Mouse (Mus musculus) retina, embryonic 14.5 days (tissue): ENCODE results near the gene Cd5l.
"Not testable (repeated sequence)": the region's sequence is repeated elsewhere in the genome, so short reads cannot be mapped to it uniquely, and the experiment has no call there.

Experiments used
- DNase-seq: peaks from one replicate; pipeline ENCODE4 v3.0.0-alpha.2; 2015; ENCODE audit warnings: low spot score

Gene Cd5l

DNA sequence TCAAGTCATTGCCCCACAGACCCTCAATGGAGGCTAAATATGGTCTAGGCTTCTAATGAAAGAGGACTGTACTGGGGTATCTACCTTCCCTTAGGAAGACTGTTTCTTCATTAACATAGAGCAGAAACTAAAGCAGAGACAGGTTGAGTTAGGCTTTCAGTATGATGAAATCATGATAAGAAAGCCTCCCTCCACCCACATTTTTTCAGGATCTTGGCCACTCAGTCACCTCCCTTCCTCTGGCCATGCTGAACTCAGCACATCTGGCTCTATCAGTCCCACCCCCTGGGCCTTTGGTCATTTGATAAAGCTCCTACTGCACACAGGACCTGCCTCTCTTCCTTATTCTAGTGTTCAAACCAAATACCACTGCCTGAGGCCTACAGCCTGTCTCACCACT lies at the start of gene Cd5l:
TSS of gene Cd5l (plus strand) at position 301 of the 400 bp plus-strand sequence.
- no peak for DNase-seq

- DNase-seq: no peak
These were observed 47.8 kb upstream of the Cd5l start for GRCm38 (mm10) chr3:87309922-87310321.

DNA sequence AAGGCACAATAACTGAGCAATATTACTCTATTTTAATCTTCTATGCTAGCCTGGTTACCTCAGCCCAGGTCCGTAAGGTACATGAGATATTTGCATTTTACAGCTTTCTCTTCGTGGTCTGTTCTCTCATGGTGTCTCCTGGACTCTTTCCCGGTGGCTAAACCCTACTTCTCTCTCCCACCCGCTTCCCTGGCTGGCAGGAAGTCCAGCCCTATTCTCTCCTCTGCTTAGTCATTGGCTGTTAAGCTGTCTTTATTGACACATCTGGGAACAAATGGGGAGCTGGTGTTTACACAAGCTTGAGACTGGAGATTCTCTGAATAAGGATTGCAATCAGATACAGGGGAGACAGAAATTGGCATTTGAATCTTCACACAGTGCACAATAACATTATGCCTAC lies 35.1 kb upstream of the Cd5l start:
- DNase-seq: no peak

DNA sequence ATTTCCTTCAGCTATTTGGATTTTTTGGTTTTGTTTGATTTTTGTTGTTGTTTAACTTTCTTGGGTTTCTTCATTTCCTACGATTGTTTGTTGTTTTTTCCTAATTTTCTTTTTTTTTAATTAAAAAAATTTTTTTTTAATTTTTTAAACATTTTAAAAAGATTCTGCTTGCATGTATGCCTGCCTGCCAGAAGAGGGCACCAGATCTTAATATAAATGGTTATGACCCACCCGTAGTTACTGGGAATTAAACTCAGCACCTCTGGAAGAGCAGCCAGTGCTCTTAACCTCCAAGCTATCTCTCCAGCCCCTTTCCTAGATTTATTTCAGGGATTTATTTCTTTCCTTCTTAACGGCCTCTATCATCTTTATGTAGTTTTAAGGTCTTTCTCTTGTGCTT lies 33.9 kb upstream of the Cd5l start:
- DNase-seq: peak; percentile 52

DNA sequence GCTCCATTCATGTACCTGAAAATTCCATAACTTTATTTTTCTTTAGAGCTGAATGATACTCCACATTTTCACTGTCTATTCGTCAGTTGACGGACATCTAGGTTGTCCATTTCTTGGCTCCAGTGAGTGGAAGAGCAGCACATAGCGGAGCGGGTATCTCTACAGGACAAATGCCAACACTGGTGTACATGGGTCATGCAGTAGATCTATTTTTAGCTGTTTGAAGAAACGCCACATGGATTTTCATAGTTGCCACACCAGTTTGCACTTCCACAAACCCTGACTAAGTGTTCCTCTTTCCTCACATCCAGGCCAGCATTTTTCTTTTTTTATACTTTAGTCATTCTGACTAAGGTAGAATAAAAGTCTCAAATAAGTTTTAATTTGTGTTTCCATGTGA lies 19.8 kb upstream of the Cd5l start:
- no peak for DNase-seq

DNA sequence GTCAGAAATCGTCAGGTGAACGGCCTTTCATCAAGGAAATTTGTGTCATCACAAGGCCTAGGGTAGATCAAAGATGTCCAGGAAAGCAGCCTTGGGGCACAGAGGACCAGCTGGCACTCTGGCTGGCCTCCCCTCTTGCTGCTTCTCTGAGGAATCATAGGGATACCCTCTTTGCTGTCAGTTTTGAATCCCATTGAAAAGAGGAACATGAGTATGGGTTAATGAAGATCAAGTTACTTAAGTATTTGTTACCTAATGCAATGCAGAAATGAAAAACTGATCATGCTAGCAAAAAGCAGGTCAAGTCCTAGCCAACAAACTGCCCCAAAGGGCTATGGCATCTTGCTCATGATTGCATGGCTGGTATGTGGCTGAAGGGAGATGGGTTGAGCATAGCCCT lies 6.7 kb upstream of the Cd5l start:
- DNase-seq: not testable (repeated sequence)

- DNase-seq: no peak
These were observed 1.5 kb downstream of the Cd5l start for GRCm38 (mm10) chr3:87359215-87359614.

DNA sequence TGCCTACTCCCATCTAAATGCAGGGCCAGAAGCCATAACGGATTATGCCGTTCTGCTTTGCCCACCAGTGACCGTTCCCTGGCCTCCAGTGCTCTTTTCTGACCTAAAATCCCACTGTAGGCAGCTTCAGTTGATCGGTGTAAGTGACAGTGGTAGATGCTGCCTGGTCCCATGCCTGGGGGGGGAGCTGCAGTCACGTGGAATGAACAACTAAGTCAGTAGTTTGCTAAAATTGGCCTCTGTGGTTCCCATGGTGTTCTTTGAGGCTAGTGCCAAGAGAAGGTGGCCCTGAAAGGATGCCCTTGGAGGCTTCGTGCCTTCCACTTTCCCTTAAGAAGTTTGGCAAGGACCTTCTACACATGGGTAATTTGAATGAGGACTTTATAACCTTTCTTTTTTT lies 2.8 kb downstream of the Cd5l start:
- no peak for DNase-seq

- no peak for DNase-seq
These were observed 8.0 kb downstream of the Cd5l start for GRCm38 (mm10) chr3:87365691-87366090.

GRCm38 (mm10) chr3:87367511-87367910 lies 9.8 kb downstream of the Cd5l start:
- no peak for DNase-seq

GRCm38 (mm10) chr3:87369181-87369580 lies 11.5 kb downstream of the Cd5l start:
- DNase-seq: no peak

- DNase-seq: no peak
These were observed 18.8 kb downstream of the Cd5l start, which contains the start of gene Fcrl1 for GRCm38 (mm10) chr3:87376195-87377165. Gene Fcrl1 (plus strand): TSS chr3:87376387.

DNA sequence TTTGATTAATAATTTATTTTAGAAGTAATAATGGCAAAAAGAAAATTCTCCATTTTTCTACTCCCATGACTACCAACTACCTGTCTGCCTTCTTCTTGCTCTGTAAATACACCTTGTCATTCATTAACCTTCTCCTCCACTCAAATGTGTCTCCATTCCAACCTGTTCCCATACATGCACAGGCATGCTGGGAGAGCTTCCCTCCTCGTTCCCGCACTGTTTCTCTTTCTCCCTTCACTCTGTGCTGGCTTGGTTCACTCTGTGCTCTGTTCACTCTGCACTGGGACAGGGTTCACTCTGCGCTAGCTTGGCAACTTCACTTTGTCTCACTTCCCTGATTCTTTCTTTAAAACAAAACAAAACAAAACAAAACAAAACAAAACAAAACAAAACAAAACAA lies 19.5 kb downstream of the Cd5l start:
- DNase-seq: no peak

DNA sequence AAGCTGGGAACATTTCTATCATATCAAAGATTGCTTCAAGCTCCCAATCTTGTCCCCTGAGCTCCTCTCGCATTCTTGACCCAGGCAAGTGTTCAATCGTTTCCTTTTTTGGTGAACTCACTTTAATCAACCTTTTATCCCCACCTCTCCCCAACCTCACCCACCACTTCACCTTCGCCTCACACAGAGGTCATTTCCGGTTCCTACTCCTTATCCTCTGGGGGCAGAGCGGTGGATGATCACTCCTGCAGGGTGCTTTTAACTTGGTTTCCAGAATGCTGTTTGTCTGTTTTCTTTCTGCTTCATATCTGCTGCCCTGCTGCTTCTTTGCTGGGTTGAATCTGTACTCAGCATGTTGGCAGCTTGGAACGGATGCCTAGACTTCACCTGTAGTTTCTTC lies 20.0 kb downstream of the Cd5l start:
- DNase-seq: no peak

DNA sequence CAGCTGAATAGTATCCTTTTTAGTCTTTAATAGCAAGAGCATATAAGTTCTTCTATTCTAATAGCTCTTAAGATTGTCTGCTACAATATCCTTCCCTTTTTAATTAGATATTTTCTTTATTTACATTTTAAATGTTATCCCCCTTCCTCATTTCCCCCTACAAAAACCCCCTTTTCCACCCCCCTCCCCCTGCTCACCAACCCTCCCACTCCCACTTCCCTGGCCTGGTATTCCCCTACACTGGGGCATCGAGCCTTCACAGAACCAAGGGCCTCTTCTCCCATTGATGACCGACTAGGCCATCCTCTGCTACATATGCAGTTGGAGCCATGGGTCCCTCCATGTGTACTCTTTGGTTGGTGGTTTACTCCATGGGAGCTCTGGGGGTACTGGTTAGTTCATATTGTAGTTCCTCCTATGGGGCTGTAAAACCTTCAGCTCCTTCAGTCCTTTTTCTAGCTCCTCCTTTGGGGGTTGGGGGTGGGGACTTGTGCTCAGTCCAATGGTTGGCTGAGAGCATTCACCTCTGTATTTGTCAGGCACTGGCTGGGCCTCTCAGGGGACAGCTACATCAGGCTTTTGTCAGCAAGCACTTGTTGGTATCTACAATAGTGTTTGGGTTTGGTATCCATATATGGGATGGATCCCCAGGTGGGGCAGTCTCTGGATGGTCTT lies 22.1 kb downstream of the Cd5l start:
- not testable (repeated sequence) for DNase-seq

DNA sequence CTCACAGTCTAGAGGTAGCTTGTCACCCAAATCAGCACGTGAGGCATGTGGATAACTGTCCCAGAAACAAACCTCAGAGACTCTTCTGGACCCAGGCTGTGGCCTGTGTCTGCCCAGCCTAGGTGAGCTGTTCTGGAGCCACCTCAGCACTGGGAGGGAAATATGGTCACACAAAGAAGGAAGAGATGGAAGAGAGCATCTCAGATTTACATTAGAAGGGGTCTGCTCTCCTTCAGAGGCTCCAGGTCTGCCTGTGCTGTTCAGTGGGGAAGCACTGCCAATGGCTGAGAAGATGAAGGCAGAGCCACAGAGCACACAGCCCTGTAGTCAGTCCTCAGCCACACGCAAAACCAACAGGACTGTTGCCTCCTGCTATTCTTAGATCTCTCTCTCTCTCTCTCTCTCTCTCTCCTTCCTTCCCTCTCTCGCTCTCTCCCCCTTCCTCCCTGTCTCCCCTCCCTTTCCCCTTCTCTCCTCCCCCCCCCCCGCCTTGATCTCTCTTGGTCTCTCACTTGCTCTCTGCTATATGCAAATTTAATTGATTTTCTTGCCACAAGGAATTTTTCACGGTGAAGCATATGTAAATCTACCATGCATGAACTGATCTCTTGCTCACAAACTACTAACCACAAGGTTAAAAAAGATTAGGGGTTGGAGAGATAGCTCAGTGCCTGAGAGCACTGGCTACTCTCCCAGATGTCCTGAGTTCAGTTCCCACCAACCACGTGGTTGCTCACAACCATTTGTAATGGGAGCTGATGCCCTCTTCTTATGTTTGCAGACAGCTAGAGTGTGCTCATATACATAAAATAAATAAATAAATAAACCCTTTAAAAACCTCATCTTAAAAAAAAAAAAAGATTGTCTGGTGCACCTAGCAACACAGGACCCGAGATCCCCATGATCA lies 24.4 kb downstream of the Cd5l start:
- peak; percentile 15 for DNase-seq

- DNase-seq: no peak
These were observed 25.6 kb downstream of the Cd5l start for GRCm38 (mm10) chr3:87383308-87383707.

GRCm38 (mm10) chr3:87385105-87385504 lies 27.4 kb downstream of the Cd5l start:
- no peak for DNase-seq

- DNase-seq: no peak
These were observed 33.3 kb downstream of the Cd5l start for GRCm38 (mm10) chr3:87390935-87391334.

DNA sequence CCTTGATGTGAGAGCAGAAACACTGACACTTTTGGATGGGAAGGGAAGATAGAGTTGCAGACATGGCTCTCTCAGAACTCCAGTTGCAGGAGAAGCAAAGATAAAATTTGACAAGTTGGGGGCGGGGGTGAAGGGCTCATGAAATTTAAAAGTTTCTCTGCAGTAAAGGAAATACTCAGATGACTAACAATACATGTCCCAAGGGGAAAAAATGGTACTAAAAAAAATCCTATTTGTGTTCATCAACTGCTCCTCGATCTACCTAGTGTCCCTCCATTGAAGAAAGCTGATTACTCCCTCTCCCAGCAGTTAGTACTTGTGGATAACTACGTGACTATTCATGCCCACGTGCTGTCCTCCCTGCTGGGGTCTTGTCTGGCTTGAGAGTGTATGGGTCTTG lies 41.1 kb downstream of the Cd5l start:
- no peak for DNase-seq

- DNase-seq: no peak
These were observed 42.2 kb downstream of the Cd5l start for GRCm38 (mm10) chr3:87399906-87400305.

GRCm38 (mm10) chr3:87401321-87401720 lies 43.6 kb downstream of the Cd5l start:
- DNase-seq: no peak
